Mouse (Mus musculus) G1E (cell line): ENCODE data around the gene Slc8b1. TPM values are rescaled to one million over a fixed set of nuclear protein-coding genes. Genes with fewer than 3 reads are reported as not detected.

Source experiments
- ATAC-seq: 2 replicates; pipeline ENCODE4 v1.8.0; 2016; ENCODE audit warnings: mild to moderate bottlenecking; ENCODE audit not compliant: insufficient number of reproducible peaks, poor library complexity, low FRiP score, severe bottlenecking; ENCODE audit errors: extremely low read depth
- DNase-seq: peaks from one replicate; pipeline ENCODE4 v3.0.0; 2012; ENCODE audit warnings: low spot score
- H3K27me3 ChIP-seq: 2 replicates; pipeline ENCODE4 v1.6.1; 2012; ENCODE audit warnings: mild to moderate bottlenecking, low read length, inconsistent platforms; ENCODE audit not compliant: insufficient read depth
- H3K36me3 ChIP-seq: replicated peaks from 2 replicates; pipeline ENCODE3; 2012; ENCODE audit warnings: mild to moderate bottlenecking, inconsistent platforms
- H3K4me1 ChIP-seq: 2 replicates; pipeline ENCODE4 v1.6.1; 2012; ENCODE audit warnings: low read depth, low read length, inconsistent platforms, mixed read lengths; ENCODE audit not compliant: insufficient read depth
- H3K4me3 ChIP-seq: 2 replicates; pipeline ENCODE4 v1.5.1; 2012; ENCODE audit warnings: low read depth, mild to moderate bottlenecking, inconsistent platforms, low read length, moderate library complexity, mixed read lengths
- H3K9me3 ChIP-seq: replicated peaks from 2 replicates; pipeline ENCODE4 v1.6.1; 2012; ENCODE audit warnings: inconsistent platforms
- CTCF ChIP-seq: IDR thresholded peaks from 2 replicates; pipeline ENCODE4 v1.5.1; 2012; ENCODE audit warnings: low read depth, low read length, inconsistent platforms, mixed read lengths
- GATA1 ChIP-seq: IDR thresholded peaks from 2 replicates; pipeline ENCODE4 v1.6.1; 2012; ENCODE audit warnings: borderline replicate concordance, low read length, inconsistent platforms, mixed read lengths
- GATA2 ChIP-seq: IDR thresholded peaks from 2 replicates; pipeline ENCODE4 v1.6.1; 2012; ENCODE audit warnings: low read depth, low read length, inconsistent platforms, borderline replicate concordance
- POLR2AphosphoS5 ChIP-seq: IDR thresholded peaks from 2 replicates; pipeline ENCODE4 v1.6.1; 2012; ENCODE audit warnings: low read depth, low read length, inconsistent platforms; ENCODE audit not compliant: insufficient replicate concordance
- TAL1 ChIP-seq: conservative IDR thresholded peaks from 2 replicates; pipeline ENCODE4 v1.6.1; 2012; ENCODE audit warnings: low read depth, low read length, inconsistent platforms, mixed read lengths
- polyA plus RNA-seq: library from polyadenylated mRNA; stranded (reverse); fragments of >175 nt; gene quantifications from 2 replicates; pipeline ENCODE4 v1.2.3, GENCODE M21; 2012
- total RNA-seq, 2 experiments: library from RNA; stranded (forward) in 1 of 2; stranded (reverse) in 1 of 2; fragments of 200-1000 nt in 1 of 2; fragments of >200 nt in 1 of 2; fragmentation: Nextera tagmentation in 1 of 2; gene quantifications; 2 replicates each; pipeline ENCODE4 v1.2.3; 2014 to 2017

Slc8b1 gene
- total and polyA plus RNA-seq, 3 experiments: 3.4 to 5.3 (median 3.7) TPM

DNA sequence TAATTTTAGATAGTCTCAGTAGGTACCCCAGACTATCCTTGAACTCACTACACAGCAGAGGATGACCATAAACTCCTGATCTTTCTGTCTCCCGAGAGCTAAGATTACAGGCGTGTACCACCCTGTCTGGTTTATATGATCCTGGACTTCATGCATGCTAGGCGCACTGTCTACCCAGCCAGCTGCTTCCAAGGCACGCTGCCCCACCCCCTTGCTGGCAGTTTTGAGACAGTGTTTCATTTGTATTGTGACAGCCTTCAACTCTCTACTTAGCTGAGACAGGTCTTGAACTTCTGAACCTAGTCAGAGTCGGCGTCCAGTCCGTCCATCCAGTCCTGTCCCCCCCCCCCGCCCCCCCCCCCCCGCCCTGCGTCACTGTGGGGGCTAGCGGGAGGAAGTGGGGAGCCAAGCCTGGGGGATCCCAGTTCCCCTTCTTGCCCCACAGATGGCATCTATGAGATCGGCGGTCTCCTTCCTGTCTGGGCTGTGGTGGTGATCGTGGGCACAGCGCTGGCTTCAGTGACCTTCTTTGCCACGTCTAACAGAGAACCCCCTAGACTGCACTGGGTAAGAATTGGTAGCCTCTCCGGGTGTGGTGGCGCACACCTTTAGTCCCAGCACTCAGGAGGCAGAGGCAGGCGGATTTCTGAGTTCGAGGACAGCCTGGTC, 16.5 kb downstream of the Slc8b1 start:
- ATAC-seq (no peak), DNase-seq (no peak)
- no peak for TF ChIP-seq GATA2
- no peak for TF ChIP-seq POLR2AphosphoS5
- TF ChIP-seq GATA1: no peak
- no peak for TF ChIP-seq TAL1
- no peak for TF ChIP-seq CTCF
- no peak overlapping the region for H3K4me3 ChIP-seq
- H3K9me3 ChIP-seq: no peaks in the 10 kb centered on the region
- no peaks in the 10 kb centered on the region for H3K27me3 ChIP-seq
- peaks cover 67% of the 10 kb centered on the region for H3K36me3 ChIP-seq
- peaks cover 10% of the 10 kb centered on the region; the same call in 1 of the 2 replicates for H3K4me1 ChIP-seq

- DNase-seq (no peak), ATAC-seq (no peak)
- no peak for TF ChIP-seq CTCF
- TF ChIP-seq GATA1: no peak
- TF ChIP-seq POLR2AphosphoS5: no peak
- no peak for TF ChIP-seq GATA2
- TF ChIP-seq TAL1: no peak
Measured at GRCm38 (mm10) chr5:120531631-120532030, 20.7 kb downstream of the Slc8b1 start.

DNA sequence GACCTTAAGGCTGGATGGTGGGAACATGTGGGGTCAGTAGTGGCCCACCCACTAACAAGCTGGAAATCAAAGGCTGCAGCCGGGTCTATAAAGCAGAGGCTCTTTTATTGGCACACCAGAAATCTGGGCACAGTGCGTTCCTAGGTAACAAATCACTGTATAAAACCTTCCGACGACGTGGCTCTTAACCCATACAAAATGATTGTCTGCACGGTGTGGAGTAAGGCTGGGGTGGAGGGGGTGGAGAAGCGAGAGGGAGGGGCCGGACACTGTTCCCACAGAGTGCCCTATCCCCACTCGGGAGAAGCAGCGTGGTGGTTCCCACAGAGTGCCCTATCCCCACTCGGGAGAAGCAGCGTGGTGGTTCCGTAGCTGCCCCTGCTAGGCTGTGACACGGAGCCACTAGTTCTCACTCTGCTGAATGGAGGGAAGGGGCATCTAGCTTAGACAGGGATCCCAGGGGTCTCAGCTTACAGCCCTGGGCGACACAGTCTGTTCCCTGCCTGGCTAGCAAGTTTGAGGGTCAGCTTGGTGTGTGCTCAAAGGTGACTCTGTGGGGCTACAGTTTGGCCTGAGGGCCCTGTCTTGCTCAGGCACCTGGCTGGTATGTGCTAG, 23.2 kb downstream of the Slc8b1 start:
- ATAC-seq (no peak), DNase-seq (no peak)
- no peaks in the 10 kb centered on the region for H3K4me1 ChIP-seq
- H3K9me3 ChIP-seq: no peaks in the 10 kb centered on the region
- TF ChIP-seq POLR2AphosphoS5 (no peak), CTCF (no peak), GATA2 (no peak)
- no peaks in the 10 kb centered on the region for H3K27me3 ChIP-seq
- peaks cover 88% of the 10 kb centered on the region for H3K36me3 ChIP-seq
- no peak overlapping the region for H3K4me3 ChIP-seq

More at GRCm38 (mm10) chr5:120531631-120532030, 20.7 kb downstream of the Slc8b1 start:
- H3K9me3 ChIP-seq: no peaks in the 10 kb centered on the region
- H3K4me1 ChIP-seq: no peaks in the 10 kb centered on the region
- H3K27me3 ChIP-seq: no peaks in the 10 kb centered on the region
- peaks cover 73% of the 10 kb centered on the region for H3K36me3 ChIP-seq
- no peak overlapping the region for H3K4me3 ChIP-seq

- Histone ChIP-seq H3K4me1 (no peaks in the 10 kb centered on the region), H3K4me3 (no peak overlapping the region), H3K9me3 (no peaks in the 10 kb centered on the region), H3K27me3 (no peaks in the 10 kb centered on the region), H3K36me3 (peaks cover 88% of the 10 kb centered on the region)
- no peak for TF ChIP-seq GATA2
- no peak for TF ChIP-seq TAL1
- TF ChIP-seq POLR2AphosphoS5: no peak
- no peak for TF ChIP-seq GATA1
- TF ChIP-seq CTCF: no peak
- ATAC-seq (no peak), DNase-seq (no peak)
Measured at GRCm38 (mm10) chr5:120534686-120535075, 23.7 kb downstream of the Slc8b1 start.

DNA sequence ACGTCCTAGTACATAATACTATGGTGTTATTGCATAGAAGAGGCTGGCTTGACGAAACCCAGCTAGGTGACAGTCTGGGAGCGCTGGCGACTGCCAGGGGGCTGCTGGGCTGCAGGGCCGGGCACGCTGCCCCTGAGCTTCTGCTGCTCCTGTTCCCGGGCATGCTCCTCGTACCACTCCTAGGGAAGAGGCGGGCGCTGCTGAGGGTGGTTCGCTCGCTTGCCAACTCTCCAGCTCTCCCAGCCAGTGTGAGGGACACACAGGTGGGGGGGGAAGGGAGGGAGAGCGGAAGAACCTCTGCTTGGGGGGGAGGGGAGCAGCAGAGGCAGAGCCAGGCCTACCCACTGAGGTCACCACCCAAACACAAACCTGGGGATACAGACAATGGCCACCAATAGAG, 25.1 kb downstream of the Slc8b1 start:
- H3K4me3 ChIP-seq: no peak overlapping the region
- no peak for ATAC-seq
- no peak for DNase-seq
- H3K9me3 ChIP-seq: no peaks in the 10 kb centered on the region
- TF ChIP-seq POLR2AphosphoS5 (no peak), GATA2 (no peak), CTCF (no peak), TAL1 (no peak), GATA1 (no peak)
- H3K4me1 ChIP-seq: no peaks in the 10 kb centered on the region
- peaks cover 91% of the 10 kb centered on the region for H3K36me3 ChIP-seq
- no peaks in the 10 kb centered on the region for H3K27me3 ChIP-seq

GRCm38 (mm10) chr5:120536632-120537031, 25.7 kb downstream of the Slc8b1 start:
- ATAC-seq (no peak), DNase-seq (no peak)
- Histone ChIP-seq H3K27me3 (no peaks in the 10 kb centered on the region), H3K4me1 (no peaks in the 10 kb centered on the region), H3K4me3 (no peak overlapping the region), H3K36me3 (peaks cover 94% of the 10 kb centered on the region), H3K9me3 (no peaks in the 10 kb centered on the region)
- TF ChIP-seq TAL1 (no peak), GATA2 (no peak), POLR2AphosphoS5 (no peak), GATA1 (no peak), CTCF (no peak)
